Mouse (Mus musculus) layer of hippocampus, postnatal 25 days (tissue): ENCODE measurements at regions not wholly inside any gene's neighbourhood (a gene's known extent, or its start where the extent isn't known, plus 50 kb on each side); places are given as distances from the start of the nearest gene placed in this dataset.

Experiments
- DNase-seq, 2 experiments: peaks; one replicate each; pipeline ENCODE4 v3.0.0; 2022; ENCODE audit warnings: mixed read lengths in 2 of 2, low spot score in 1 of 2; ENCODE audit errors: extremely low spot score in 1 of 2

GRCm38 (mm10) chr1:14566386-14566785 lies 1526.7 kb downstream of the 4930444P10Rik start:
- no peak for DNase-seq
